Mouse (Mus musculus) neural tube, embryonic 15.5 days (tissue): ENCODE measurements around the gene Caln1. TPM values are rescaled to one million over a fixed set of nuclear protein-coding genes. Genes with fewer than 3 reads are reported as not detected.

Experiments
- ATAC-seq: fragments of 200-750 bp; cut with Nextera tagmentation; 2 replicates; pipeline ENCODE4 v1.8.0; 2017; ENCODE audit warnings: mild to moderate bottlenecking, moderate TSS enrichment, moderate library complexity; ENCODE audit not compliant: low FRiP score
- H3K27ac ChIP-seq: fragments of 300-500 bp; sonication (generic); replicated peaks from 2 replicates; pipeline ENCODE4 v1.5.1; 2015; ENCODE audit warnings: mild to moderate bottlenecking, inconsistent platforms
- H3K27me3 ChIP-seq: fragments of 300-500 bp; sonication (generic); replicated peaks from 2 replicates; pipeline ENCODE4 v1.6.1; 2015; ENCODE audit warnings: inconsistent platforms
- H3K36me3 ChIP-seq: fragments of 300-500 bp; sonication (generic); 2 replicates; pipeline ENCODE4 v1.6.1; 2015; ENCODE audit warnings: inconsistent platforms
- H3K4me1 ChIP-seq: fragments of 300-500 bp; sonication (generic); 2 replicates; pipeline ENCODE4 v1.6.1; 2015; ENCODE audit warnings: inconsistent platforms
- H3K4me2 ChIP-seq: fragments of 300-500 bp; sonication (generic); 2 replicates; pipeline ENCODE4 v1.6.1; 2015; ENCODE audit warnings: inconsistent platforms, mild to moderate bottlenecking, moderate library complexity
- H3K4me3 ChIP-seq: fragments of 300-500 bp; sonication (generic); replicated peaks from 2 replicates; pipeline ENCODE4 v1.5.1; 2015; ENCODE audit warnings: mild to moderate bottlenecking, inconsistent platforms
- H3K9ac ChIP-seq: fragments of 300-500 bp; sonication (generic); replicated peaks from 2 replicates; pipeline ENCODE4 v1.6.1; 2015; ENCODE audit warnings: mild to moderate bottlenecking, inconsistent platforms
- H3K9me3 ChIP-seq: fragments of 300-500 bp; sonication (generic); replicated peaks from 2 replicates; pipeline ENCODE4 v1.6.1; 2016; ENCODE audit warnings: inconsistent platforms
- WGBS: fragments of 180-500 bp; shearing (Covaris S2); methylation state at CpG from one replicate; pipeline ENCODE4 v1.1.7; 2015; ENCODE audit warnings: mixed read lengths; 5-methylcytosine and 5-hydroxymethylcytosine counted together
- polyA plus RNA-seq: library from polyadenylated mRNA; unstranded; fragments of >200 nt; fragmentation: Nextera tagmentation; extraction: Ambion mirVana; gene quantifications from 2 replicates; pipeline ENCODE4 v1.2.1, GENCODE M21; 2015

The Caln1 gene
- polyA plus RNA-seq, 1 experiment from 2014 or later, result 51.0 TPM

- Histone ChIP-seq H3K9ac (no peak overlapping the region), H3K27me3 (no peaks in the 10 kb centered on the region), H3K4me2 (no peak overlapping the region), H3K27ac (no peak overlapping the region), H3K4me1 (no peaks in the 10 kb centered on the region), H3K9me3 (no peaks in the 10 kb centered on the region), H3K36me3 (no peaks in the 10 kb centered on the region), H3K4me3 (no peak overlapping the region)
- ATAC-seq, result no peak
- WGBS, result 88% methylated on average over 6 of the region's 6 CpGs
Measured at GRCm38 (mm10) chr5:130474876-130475275, 105.6 kb downstream of the Caln1 start.

- Histone ChIP-seq H3K9me3 (no peaks in the 10 kb centered on the region), H3K27ac (no peak overlapping the region), H3K36me3 (no peaks in the 10 kb centered on the region), H3K4me3 (no peak overlapping the region), H3K27me3 (no peaks in the 10 kb centered on the region), H3K9ac (no peak overlapping the region), H3K4me2 (no peak overlapping the region), H3K4me1 (no peaks in the 10 kb centered on the region)
- ATAC-seq, result no peak
- WGBS, result 76% methylated on average over 12 of the region's 12 CpGs
Measured at GRCm38 (mm10) chr5:130476741-130477140, 107.5 kb downstream of the Caln1 start.

- Histone ChIP-seq H3K36me3 (no peaks in the 10 kb centered on the region), H3K27me3 (no peaks in the 10 kb centered on the region), H3K4me1 (no peaks in the 10 kb centered on the region), H3K4me2 (no peak overlapping the region), H3K27ac (no peak overlapping the region), H3K4me3 (no peak overlapping the region), H3K9ac (no peak overlapping the region), H3K9me3 (no peaks in the 10 kb centered on the region)
- no peak for ATAC-seq
- 27% methylated on average over 1 of the region's 1 CpGs for WGBS
Measured at GRCm38 (mm10) chr5:130480290-130480689, 111.0 kb downstream of the Caln1 start.

GRCm38 (mm10) chr5:130491471-130491870, 122.2 kb downstream of the Caln1 start:
- no peak for ATAC-seq
- Histone ChIP-seq H3K4me2 (no peak overlapping the region), H3K9ac (no peak overlapping the region), H3K4me1 (no peaks in the 10 kb centered on the region), H3K27me3 (no peaks in the 10 kb centered on the region), H3K27ac (no peak overlapping the region), H3K36me3 (no peaks in the 10 kb centered on the region), H3K9me3 (no peaks in the 10 kb centered on the region), H3K4me3 (no peak overlapping the region)
- 82% methylated on average over 5 of the region's 5 CpGs for WGBS

DNA sequence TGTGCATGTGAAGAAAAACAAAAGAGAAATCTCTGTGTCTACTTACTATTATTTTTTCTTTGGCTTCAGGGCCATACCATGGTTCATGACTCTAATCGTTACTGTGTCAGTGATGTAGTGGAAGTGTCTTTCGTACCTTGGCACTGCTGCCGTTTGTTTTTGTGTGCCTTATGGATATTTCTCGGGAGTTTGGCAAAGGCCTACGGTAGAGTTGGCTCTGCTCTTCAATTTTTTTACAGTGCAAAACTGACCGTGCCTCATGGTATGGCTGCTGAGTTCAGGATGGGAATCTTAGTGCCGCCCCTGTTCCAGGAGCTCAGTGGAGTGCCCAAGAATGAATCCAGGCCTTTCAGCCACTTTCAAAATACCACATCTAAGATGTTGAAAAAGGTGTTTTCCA, 123.0 kb downstream of the Caln1 start:
- Histone ChIP-seq H3K4me1 (no peaks in the 10 kb centered on the region), H3K4me3 (no peak overlapping the region), H3K27me3 (no peaks in the 10 kb centered on the region), H3K9ac (no peak overlapping the region), H3K9me3 (no peaks in the 10 kb centered on the region), H3K4me2 (no peak overlapping the region), H3K36me3 (no peaks in the 10 kb centered on the region), H3K27ac (no peak overlapping the region)
- WGBS, result 90% methylated on average over 7 of the region's 7 CpGs
- no peak for ATAC-seq

DNA sequence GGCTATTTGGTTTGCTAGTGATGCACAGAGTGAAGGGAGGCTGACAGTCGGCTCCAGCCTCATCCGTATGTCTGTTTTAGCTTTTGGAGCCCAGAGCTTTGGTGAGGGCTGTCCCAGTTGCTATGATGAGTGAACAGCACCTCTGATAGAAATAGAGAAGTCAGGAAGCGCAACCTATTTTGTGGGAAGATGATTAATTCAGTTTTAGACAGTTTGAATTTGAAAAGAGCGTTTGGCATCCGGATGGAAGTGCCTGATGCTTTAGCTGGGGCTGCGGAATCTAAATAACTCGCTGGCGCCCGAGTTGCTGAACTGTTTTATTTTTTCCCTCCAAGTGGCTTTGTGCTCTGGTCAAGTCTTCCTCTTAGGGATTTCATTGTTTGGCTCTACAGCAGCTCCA, 133.3 kb downstream of the Caln1 start:
- H3K9ac ChIP-seq, result no peak overlapping the region
- H3K4me3 ChIP-seq, result no peak overlapping the region
- no peak overlapping the region for H3K4me2 ChIP-seq
- no peaks in the 10 kb centered on the region for H3K27me3 ChIP-seq
- no peaks in the 10 kb centered on the region for H3K4me1 ChIP-seq
- no peak overlapping the region for H3K27ac ChIP-seq
- H3K36me3 ChIP-seq, result no peaks in the 10 kb centered on the region
- H3K9me3 ChIP-seq, result no peaks in the 10 kb centered on the region
- no peak for ATAC-seq
- WGBS, result 84% methylated on average over 9 of the region's 9 CpGs

GRCm38 (mm10) chr5:130504891-130505290, 135.6 kb downstream of the Caln1 start:
- no peak overlapping the region for H3K4me2 ChIP-seq
- H3K27ac ChIP-seq, result no peak overlapping the region
- H3K9me3 ChIP-seq, result no peaks in the 10 kb centered on the region
- no peaks in the 10 kb centered on the region for H3K4me1 ChIP-seq
- H3K27me3 ChIP-seq, result no peaks in the 10 kb centered on the region
- no peak for ATAC-seq
- 87% methylated on average over 5 of the region's 5 CpGs for WGBS
- no peak overlapping the region for H3K4me3 ChIP-seq
- no peak overlapping the region for H3K9ac ChIP-seq
- no peaks in the 10 kb centered on the region for H3K36me3 ChIP-seq

DNA sequence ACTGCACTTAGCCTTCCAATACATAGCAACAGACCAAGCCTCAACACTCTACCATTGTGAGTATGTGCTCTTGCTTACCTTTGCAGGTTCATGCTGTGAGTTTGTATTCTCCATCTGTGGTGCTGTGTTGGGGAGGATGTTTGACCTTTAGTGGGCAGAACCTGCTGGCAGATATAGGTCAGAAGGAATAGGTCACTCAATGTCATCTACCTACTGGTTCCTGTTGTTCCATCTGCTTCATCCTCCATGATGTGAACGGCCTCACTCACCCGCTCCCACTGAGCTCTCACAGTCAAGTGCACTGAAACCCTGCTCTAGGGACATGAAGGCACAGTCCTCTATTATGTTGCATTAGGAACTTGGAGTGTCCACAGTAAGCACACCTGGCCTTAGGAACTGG, 141.3 kb downstream of the Caln1 start:
- no peaks in the 10 kb centered on the region for H3K4me1 ChIP-seq
- WGBS, result 100% methylated on average over 2 of the region's 2 CpGs
- no peaks in the 10 kb centered on the region for H3K9me3 ChIP-seq
- ATAC-seq, result no peak
- H3K4me3 ChIP-seq, result no peak overlapping the region
- no peaks in the 10 kb centered on the region for H3K36me3 ChIP-seq
- no peak overlapping the region for H3K27ac ChIP-seq
- H3K9ac ChIP-seq, result no peak overlapping the region
- H3K4me2 ChIP-seq, result no peak overlapping the region
- no peaks in the 10 kb centered on the region for H3K27me3 ChIP-seq

GRCm38 (mm10) chr5:130515395-130515794, 146.1 kb downstream of the Caln1 start:
- Histone ChIP-seq H3K4me3 (no peak overlapping the region), H3K9ac (no peak overlapping the region), H3K9me3 (no peaks in the 10 kb centered on the region), H3K4me2 (no peak overlapping the region), H3K4me1 (no peaks in the 10 kb centered on the region), H3K36me3 (no peaks in the 10 kb centered on the region), H3K27me3 (no peaks in the 10 kb centered on the region), H3K27ac (no peak overlapping the region)
- no peak for ATAC-seq
- whole genome bisulfite sequencing, result 87% methylated on average over 6 of the region's 6 CpGs

- Histone ChIP-seq H3K27me3 (no peaks in the 10 kb centered on the region), H3K27ac (no peak overlapping the region), H3K9me3 (no peaks in the 10 kb centered on the region), H3K4me3 (no peak overlapping the region), H3K9ac (no peak overlapping the region), H3K4me1 (no peaks in the 10 kb centered on the region), H3K36me3 (no peaks in the 10 kb centered on the region), H3K4me2 (no peak overlapping the region)
- ATAC-seq, result no peak
- WGBS, result 79% methylated on average over 2 of the region's 2 CpGs
Measured at GRCm38 (mm10) chr5:130520527-130520926, 151.3 kb downstream of the Caln1 start.

GRCm38 (mm10) chr5:130527416-130527815, 158.2 kb downstream of the Caln1 start:
- Histone ChIP-seq H3K27me3 (no peaks in the 10 kb centered on the region), H3K36me3 (no peaks in the 10 kb centered on the region), H3K27ac (no peak overlapping the region), H3K4me1 (no peaks in the 10 kb centered on the region), H3K4me2 (no peak overlapping the region), H3K9ac (no peak overlapping the region), H3K4me3 (no peak overlapping the region), H3K9me3 (no peaks in the 10 kb centered on the region)
- 88% methylated on average over 2 of the region's 2 CpGs for WGBS
- no peak for ATAC-seq

GRCm38 (mm10) chr5:130547496-130547895, 178.2 kb downstream of the Caln1 start:
- Histone ChIP-seq H3K4me3 (no peak overlapping the region), H3K9me3 (no peaks in the 10 kb centered on the region), H3K27ac (no peak overlapping the region), H3K27me3 (no peaks in the 10 kb centered on the region), H3K36me3 (no peaks in the 10 kb centered on the region), H3K4me1 (no peaks in the 10 kb centered on the region), H3K9ac (no peak overlapping the region), H3K4me2 (no peak overlapping the region)
- no peak for ATAC-seq
- 91% methylated on average over 5 of the region's 5 CpGs for WGBS

DNA sequence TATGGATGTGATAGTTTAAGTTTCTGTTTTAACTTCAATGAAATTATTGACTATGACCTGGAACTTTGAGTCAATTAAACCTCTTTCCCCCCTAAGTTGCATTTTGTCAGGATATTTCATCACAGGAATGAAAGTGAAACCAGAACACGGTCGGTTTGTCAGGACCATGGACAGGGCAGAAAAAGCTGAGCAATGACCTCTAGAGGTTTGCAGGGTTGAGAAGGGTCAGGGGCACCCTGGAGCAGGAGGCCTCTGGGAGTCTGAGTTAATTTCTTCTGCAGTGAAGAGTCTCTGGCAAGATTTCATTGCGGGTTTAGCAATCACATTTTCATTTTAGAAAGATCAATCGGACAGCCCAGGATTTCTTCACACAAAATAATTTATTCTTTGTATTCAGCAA, 184.7 kb downstream of the Caln1 start:
- Histone ChIP-seq H3K4me3 (no peak overlapping the region), H3K9ac (no peak overlapping the region), H3K4me2 (no peak overlapping the region), H3K27ac (no peak overlapping the region), H3K9me3 (no peaks in the 10 kb centered on the region), H3K36me3 (no peaks in the 10 kb centered on the region), H3K4me1 (no peaks in the 10 kb centered on the region), H3K27me3 (no peaks in the 10 kb centered on the region)
- WGBS, result 64% methylated on average over 4 of the region's 4 CpGs
- ATAC-seq, result no peak
